Mouse (Mus musculus) limb, embryonic 11.5 days (tissue): Measurements from ENCODE around the gene Depdc7. TPM values are rescaled to one million over a fixed set of nuclear protein-coding genes. Genes with fewer than 3 reads are reported as not detected.

ENCODE experiments used
- ATAC-seq: fragments of 200-750 bp; cut with Nextera tagmentation; 2 replicates; pipeline ENCODE4 v1.8.0; 2017; ENCODE audit warnings: low read depth; ENCODE audit not compliant: insufficient number of reproducible peaks, low FRiP score, low TSS enrichment
- DNase-seq: peaks from one replicate; pipeline ENCODE4 v3.0.0-alpha.2; 2015; ENCODE audit warnings: low spot score
- H3K27ac ChIP-seq: fragments of 300-500 bp; sonication (generic); replicated peaks from 2 replicates; pipeline ENCODE4 v1.5.1; 2014; ENCODE audit warnings: low read depth, mild to moderate bottlenecking, low read length
- H3K27me3 ChIP-seq: fragments of 300-500 bp; sonication (generic); 2 replicates; pipeline ENCODE4 v1.6.1; 2014; ENCODE audit warnings: mild to moderate bottlenecking, low read length, mixed read lengths; ENCODE audit not compliant: control insufficient read depth, insufficient read depth
- H3K36me3 ChIP-seq: fragments of 300-500 bp; sonication (generic); 2 replicates; pipeline ENCODE4 v1.6.1; 2014; ENCODE audit warnings: mild to moderate bottlenecking, low read length, moderate library complexity, mixed read lengths; ENCODE audit not compliant: control insufficient read depth, insufficient read depth
- H3K4me1 ChIP-seq: fragments of 300-500 bp; sonication (generic); 2 replicates; pipeline ENCODE4 v1.6.1; 2014; ENCODE audit warnings: low read length, mixed read lengths; ENCODE audit not compliant: control insufficient read depth, insufficient read depth
- H3K4me2 ChIP-seq: fragments of 300-500 bp; sonication (generic); 2 replicates; pipeline ENCODE4 v1.6.1; 2014; ENCODE audit warnings: low read depth, mild to moderate bottlenecking, moderate library complexity; ENCODE audit not compliant: severe bottlenecking
- H3K4me3 ChIP-seq: fragments of 300-500 bp; sonication (generic); 2 replicates; pipeline ENCODE4 v1.5.1; 2014; ENCODE audit warnings: low read depth, low read length
- H3K9ac ChIP-seq: fragments of 300-500 bp; sonication (generic); 2 replicates; pipeline ENCODE4 v1.6.1; 2014; ENCODE audit warnings: mild to moderate bottlenecking, low read length
- H3K9me3 ChIP-seq: fragments of 300-500 bp; sonication (generic); 2 replicates; pipeline ENCODE4 v1.6.1; 2016; ENCODE audit warnings: low read length; ENCODE audit not compliant: control insufficient read depth
- WGBS: fragments of 180-500 bp; shearing (Covaris S2); extraction: QIAGEN DNeasy Blood & Tissue Kit; methylation state at CpG from one replicate; pipeline ENCODE4 v1.1.7; 2014; 5-methylcytosine and 5-hydroxymethylcytosine counted together
- polyA plus RNA-seq: library from polyadenylated mRNA; unstranded; fragments of >200 nt; fragmentation: Nextera tagmentation; extraction: Ambion mirVana; gene quantifications from 2 replicates; pipeline ENCODE4 v1.2.1, GENCODE M21; 2014

The Depdc7 gene
- polyA plus RNA-seq, result 4.1 and 4.9 TPM in 2 replicates

- no peaks in the 10 kb centered on the region for H3K9me3 ChIP-seq
- DNase-seq (peak; percentile 88), ATAC-seq (peak; percentile 86)
- no peak within 1 kb of the TSS for H3K27ac ChIP-seq
- WGBS, result 0% methylated on average over 30 of the region's 31 CpGs
- H3K4me2 ChIP-seq, result peak within 1 kb of the TSS; percentile 82
- no peaks in the 10 kb centered on the region for H3K4me1 ChIP-seq
- H3K36me3 ChIP-seq, result no peaks in the 10 kb centered on the region
- peak within 1 kb of the TSS; percentile 72 for H3K9ac ChIP-seq
- H3K27me3 ChIP-seq, result peaks cover 14% of the 10 kb centered on the region
- peak within 1 kb of the TSS; percentile 57 for H3K4me3 ChIP-seq
These were observed at the start of gene Depdc7 for GRCm38 (mm10) chr2:104742741-104743064. Depdc7 (minus strand) TSS chr2:104742878.

DNA sequence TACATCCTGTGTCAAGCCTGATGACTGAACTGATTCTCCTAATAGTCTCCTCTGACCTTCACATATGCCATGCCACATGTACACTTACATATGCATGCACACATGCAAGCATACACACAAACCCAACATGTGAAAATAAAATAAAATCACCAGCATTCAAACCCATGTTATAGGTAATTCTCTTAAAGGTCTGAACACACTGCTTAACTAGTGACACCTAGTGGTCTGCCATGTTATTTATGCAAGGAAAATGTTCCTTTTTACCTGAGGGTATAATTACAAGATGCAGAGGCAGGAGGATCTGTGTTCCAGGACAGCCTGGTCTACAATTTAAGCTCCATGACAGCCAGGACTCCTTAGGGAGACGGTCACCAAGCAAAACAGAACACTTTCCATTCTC is 32.1 kb upstream of the Depdc7 start:
- no peak overlapping the region for H3K27ac ChIP-seq
- 87% methylated on average over 1 of the region's 1 CpGs for WGBS
- no peaks in the 10 kb centered on the region for H3K4me1 ChIP-seq
- H3K9me3 ChIP-seq, result no peaks in the 10 kb centered on the region
- H3K9ac ChIP-seq, result no peak overlapping the region
- no peak overlapping the region for H3K4me3 ChIP-seq
- no peaks in the 10 kb centered on the region for H3K27me3 ChIP-seq
- H3K36me3 ChIP-seq, result peaks cover 8% of the 10 kb centered on the region; the same call in 1 of the 2 replicates
- ATAC-seq (no peak), DNase-seq (no peak)
- H3K4me2 ChIP-seq, result no peak overlapping the region

DNA sequence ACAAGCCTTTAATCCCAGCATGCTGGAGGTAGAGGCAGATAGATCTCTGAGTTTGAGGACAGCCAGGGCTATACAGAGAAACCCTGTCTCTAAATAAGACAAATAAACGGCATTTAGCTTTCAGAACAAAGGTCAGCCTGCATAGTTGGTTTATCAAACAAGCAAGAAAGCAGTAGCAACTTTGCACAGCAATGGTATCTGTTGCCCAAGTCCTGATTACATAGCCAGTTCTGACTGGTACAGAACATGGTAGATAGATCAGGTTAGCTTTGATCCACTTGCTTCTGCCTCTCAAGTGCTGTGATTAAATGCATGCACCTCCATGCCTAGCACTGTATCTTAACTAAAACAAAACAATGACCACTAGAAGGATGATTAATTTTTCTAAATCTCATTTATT is 26.0 kb upstream of the Depdc7 start:
- Histone ChIP-seq H3K4me1 (no peaks in the 10 kb centered on the region), H3K9me3 (no peaks in the 10 kb centered on the region), H3K4me2 (no peak overlapping the region), H3K36me3 (peaks cover 2% of the 10 kb centered on the region; the same call in 1 of the 2 replicates), H3K27me3 (no peaks in the 10 kb centered on the region), H3K4me3 (no peak overlapping the region), H3K27ac (no peak overlapping the region), H3K9ac (no peak overlapping the region)
- DNase-seq (no peak), ATAC-seq (no peak)
- 92% methylated on average over 1 of the region's 1 CpGs for WGBS

DNA sequence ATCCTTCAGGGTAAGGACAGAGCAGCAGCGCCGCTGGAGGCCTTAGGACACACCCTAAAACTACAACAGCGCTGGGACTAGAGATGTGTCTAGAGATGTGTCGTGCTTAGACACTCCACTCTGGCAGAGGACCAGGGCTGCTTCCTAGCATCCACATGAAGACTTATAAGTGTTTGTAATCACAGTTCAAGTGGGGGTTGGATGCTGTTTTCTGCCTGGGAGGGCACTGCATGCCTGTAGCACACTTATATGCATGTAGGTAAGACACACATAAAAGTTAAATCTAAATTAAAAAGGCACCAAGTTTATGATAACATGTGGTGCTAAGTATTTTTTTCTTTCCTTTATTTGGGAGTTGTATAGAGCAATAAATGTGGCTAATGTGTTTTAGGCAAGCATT is 21.3 kb upstream of the Depdc7 start:
- H3K27ac ChIP-seq, result no peak overlapping the region
- peaks cover 2% of the 10 kb centered on the region; the same call in 1 of the 2 replicates for H3K36me3 ChIP-seq
- no peaks in the 10 kb centered on the region for H3K9me3 ChIP-seq
- WGBS, result 96% methylated on average over 4 of the region's 4 CpGs
- H3K4me2 ChIP-seq, result no peak overlapping the region
- no peak overlapping the region for H3K9ac ChIP-seq
- no peak for DNase-seq
- H3K4me1 ChIP-seq, result no peaks in the 10 kb centered on the region
- no peaks in the 10 kb centered on the region for H3K27me3 ChIP-seq
- ATAC-seq, result no peak
- H3K4me3 ChIP-seq, result no peak overlapping the region

GRCm38 (mm10) chr2:104763134-104763703 is 20.5 kb upstream of the Depdc7 start:
- Histone ChIP-seq H3K4me3 (no peak overlapping the region), H3K27ac (no peak overlapping the region), H3K9me3 (no peaks in the 10 kb centered on the region), H3K27me3 (no peaks in the 10 kb centered on the region), H3K9ac (no peak overlapping the region), H3K4me1 (no peaks in the 10 kb centered on the region), H3K4me2 (no peak overlapping the region), H3K36me3 (peaks cover 2% of the 10 kb centered on the region; the same call in 1 of the 2 replicates)
- 83% methylated on average over 8 of the region's 8 CpGs for WGBS
- no peak for DNase-seq
- ATAC-seq, result no peak

DNA sequence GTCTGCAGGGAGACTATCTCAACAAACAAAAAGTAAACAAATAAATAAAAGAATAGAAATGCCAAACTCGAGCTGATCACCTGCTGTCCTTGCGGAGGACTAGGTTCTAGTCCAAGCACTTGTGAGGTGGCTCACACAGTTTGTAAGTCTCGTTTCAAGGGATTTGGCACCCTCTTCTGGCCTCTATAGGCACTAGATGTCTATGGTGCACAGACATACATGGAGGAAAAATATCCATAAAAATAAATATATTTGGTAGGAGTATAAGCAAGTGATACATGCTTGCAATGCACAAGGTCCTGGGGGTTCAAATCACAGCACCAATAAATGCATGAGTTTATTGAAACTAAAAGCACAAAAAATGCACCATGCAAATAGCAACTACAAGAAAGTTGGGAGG is 7.9 kb upstream of the Depdc7 start:
- Histone ChIP-seq H3K4me2 (no peak overlapping the region), H3K4me1 (no peaks in the 10 kb centered on the region), H3K36me3 (no peaks in the 10 kb centered on the region), H3K9ac (no peak overlapping the region), H3K4me3 (no peak overlapping the region), H3K27ac (no peak overlapping the region), H3K9me3 (no peaks in the 10 kb centered on the region), H3K27me3 (no peaks in the 10 kb centered on the region)
- DNase-seq (no peak), ATAC-seq (0 out of 2 replicates have a peak, but pooled peaks have one; percentile 35)
- 63% methylated on average over 3 of the region's 3 CpGs for WGBS

DNA sequence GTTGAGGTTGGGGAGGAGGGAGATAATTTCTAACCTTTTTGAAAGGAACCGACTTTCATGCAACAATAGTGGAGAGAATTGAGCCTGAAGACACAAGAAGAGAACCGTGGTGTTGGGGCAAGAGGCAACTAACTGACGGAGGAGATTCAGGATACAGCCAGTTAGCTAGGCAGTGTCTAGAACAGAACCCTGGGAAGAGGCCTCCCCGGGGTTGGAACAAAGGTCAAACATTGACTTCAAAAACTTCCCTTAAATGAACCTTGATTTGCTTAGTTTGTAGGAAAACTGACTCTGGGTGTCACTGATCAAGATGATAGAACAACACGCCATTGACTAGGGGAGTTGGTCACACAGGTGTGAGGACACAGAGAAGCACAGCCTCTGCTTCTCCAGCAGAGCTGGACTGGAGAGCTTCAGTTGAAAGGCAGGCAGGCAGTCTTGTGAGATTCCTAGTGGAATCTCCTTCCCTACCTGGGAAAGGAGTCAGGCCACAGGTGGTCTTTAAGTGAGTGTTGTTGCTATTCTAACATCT is 6.0 kb upstream of the Depdc7 start:
- no peak for ATAC-seq
- Histone ChIP-seq H3K9me3 (no peaks in the 10 kb centered on the region), H3K27ac (no peak overlapping the region), H3K4me2 (no peak overlapping the region), H3K36me3 (no peaks in the 10 kb centered on the region), H3K27me3 (no peaks in the 10 kb centered on the region), H3K4me1 (no peaks in the 10 kb centered on the region), H3K4me3 (no peak overlapping the region), H3K9ac (no peak overlapping the region)
- no peak for DNase-seq
- WGBS, result 80% methylated on average over 5 of the region's 5 CpGs

DNA sequence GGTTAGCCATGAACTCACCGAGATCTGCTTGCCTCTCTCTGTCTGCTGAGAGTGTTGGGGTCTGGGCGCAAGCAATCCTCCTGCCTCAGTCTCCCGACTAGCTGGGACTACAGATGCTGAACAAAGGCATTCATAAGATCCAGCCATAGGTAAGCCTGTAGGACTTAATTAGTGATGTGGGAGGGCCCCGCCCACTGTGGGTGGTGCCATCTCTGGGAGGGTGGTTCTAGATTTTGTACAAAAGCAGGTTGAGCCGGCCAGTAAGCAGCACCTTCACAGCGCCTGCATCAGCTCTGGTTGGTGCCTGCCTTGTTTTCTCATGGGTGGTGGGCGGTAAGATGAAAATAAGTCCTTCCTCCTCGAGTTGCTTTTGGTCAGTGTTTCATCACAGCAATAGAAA is 3.6 kb upstream of the Depdc7 start:
- ATAC-seq (no peak), DNase-seq (no peak)
- Histone ChIP-seq H3K4me1 (no peaks in the 10 kb centered on the region), H3K4me3 (no peak overlapping the region), H3K36me3 (no peaks in the 10 kb centered on the region), H3K4me2 (no peak overlapping the region), H3K9me3 (no peaks in the 10 kb centered on the region), H3K27me3 (peaks cover 12% of the 10 kb centered on the region), H3K27ac (no peak overlapping the region), H3K9ac (no peak overlapping the region)
- WGBS, result 53% methylated on average over 8 of the region's 8 CpGs

DNA sequence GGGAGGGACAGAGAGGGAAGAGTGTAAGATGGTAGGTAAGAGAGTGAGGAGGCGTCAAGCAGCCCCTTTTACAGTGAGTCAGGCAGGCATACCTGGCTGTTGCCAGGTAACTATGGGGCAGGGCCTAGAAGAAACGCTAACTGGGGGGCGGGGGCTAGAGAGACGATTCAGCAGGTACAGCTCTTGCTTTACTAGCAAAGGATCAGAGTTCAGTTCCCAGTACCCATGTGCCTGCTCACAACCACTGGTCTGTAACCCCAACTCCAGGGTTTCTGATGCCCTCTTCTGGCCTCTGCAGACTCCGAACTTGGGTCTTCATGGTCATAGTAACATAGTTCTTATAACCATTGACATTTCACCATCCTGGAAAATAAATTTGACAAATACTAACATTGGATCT is 1.3 kb upstream of the Depdc7 start:
- ATAC-seq, result no peak
- Histone ChIP-seq H3K27ac (no peak overlapping the region), H3K4me1 (no peaks in the 10 kb centered on the region), H3K4me3 (no peak overlapping the region), H3K27me3 (peaks cover 14% of the 10 kb centered on the region), H3K9ac (no peak overlapping the region), H3K9me3 (no peaks in the 10 kb centered on the region), H3K36me3 (no peaks in the 10 kb centered on the region), H3K4me2 (no peak overlapping the region)
- WGBS, result 46% methylated on average over 5 of the region's 5 CpGs
- DNase-seq, result no peak
